Mouse (Mus musculus): ENCODE results near the gene Exd1.

DNA sequence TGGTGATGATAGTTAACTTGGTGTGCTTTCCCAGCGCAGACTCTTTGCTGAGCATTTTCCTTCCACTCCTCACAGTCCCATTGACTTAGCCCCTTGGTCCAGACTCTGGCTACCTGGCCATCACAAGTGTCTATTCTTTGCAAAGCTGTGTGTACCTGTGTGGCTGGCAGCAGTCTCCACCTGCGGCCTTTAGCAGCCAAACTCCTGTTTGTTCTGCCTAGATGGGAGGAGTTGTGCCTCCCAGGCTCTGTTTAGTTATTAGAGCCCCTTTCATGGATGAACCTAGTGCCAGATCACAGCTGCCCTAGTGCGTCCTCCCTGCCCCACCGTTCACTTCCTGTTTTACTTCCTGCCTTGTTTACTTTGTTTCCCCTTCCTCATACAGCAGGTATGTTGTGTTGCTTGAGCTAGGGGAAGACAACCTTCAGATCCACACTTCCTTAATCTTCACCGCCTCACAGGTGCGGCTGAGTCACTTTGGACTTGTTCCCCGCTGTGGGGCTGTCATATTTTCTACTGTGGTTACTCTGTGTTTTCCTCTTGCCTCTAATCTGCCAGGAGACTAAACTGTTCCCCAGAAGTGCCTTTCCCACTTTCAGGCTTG, 11.4 kb upstream of the Exd1 start:
- no peak for TF ChIP-seq CTCF (IDR thresholded peaks at IDR 0.05; ENCODE audit: low read depth, low read length)
- no peak for TF ChIP-seq EP300 (IDR thresholded peaks at IDR 0.05; ENCODE audit: insufficient read depth, low read depth, low read length)
